17 mouse cellular contexts compared by ENCODE assay signal in the genomic region with DNA sequence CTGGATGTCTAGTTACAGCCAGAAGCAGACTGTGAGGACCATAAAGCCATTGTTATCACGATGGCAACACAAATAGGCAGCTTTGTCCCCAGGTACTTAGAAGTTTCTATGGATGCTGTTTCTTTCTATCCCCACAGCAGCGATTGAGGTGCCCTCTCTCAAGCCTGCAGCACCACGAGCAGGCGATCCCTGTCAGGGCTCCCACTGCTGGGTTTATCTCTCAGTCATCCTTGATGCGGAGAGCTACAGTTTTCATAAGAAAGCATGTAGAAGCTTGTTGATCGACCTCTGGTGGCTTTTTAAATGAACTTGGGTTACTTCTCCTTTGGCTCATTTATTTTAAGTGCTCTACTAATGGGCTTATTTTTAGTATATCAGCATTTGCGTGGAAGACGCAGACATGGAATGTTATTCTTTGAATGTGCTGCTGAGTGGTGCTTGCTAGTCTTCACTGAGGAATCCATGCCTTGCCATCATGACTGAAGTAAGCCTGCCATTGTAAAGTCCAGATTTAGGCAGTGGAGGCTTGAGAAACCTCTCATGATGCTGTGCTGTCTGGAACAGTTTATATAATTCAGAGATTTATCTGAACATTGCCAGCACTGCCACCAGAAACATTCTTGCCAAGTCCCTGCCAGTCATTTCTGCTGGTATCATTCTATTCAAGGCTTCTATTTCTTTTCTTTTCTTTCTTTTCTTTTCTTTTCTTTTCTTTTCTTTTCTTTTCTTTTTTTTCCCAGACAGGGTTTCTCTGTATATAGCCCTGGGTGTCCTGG.
DNase-seq lines count a peak whose midpoint lies in the region; ATAC-seq and TF ChIP-seq lines count a peak whose summit lies in the region.
"Had no signal": no experiment of that assay in that cellular context is flagged by ENCODE, and none has a peak within 500 bp of the region (broad histone marks: within the 10 kb centered on the region; RNA-seq: fewer than 3 reads in every experiment).

No protein-coding gene starts in this region.

- 0 out of 2 replicates have a peak, but pooled peaks have one; percentile 9 for TF ChIP-seq CTCF in liver, postnatal 0 days (IDR thresholded peaks at IDR 0.05; ENCODE audit: low read depth)
- TF ChIP-seq CTCF in cortical plate, adult 2 months (IDR thresholded peaks at IDR 0.05; ENCODE audit: extremely low read depth, insufficient read depth, low read length), result 0 out of 2 replicates have a peak, but pooled peaks have one; percentile 20
- TF ChIP-seq CTCF in gastrocnemius, adult 2 months (IDR thresholded peaks at IDR 0.05), result no peak

- 0 out of 2 replicates have a peak overlapping the region, but pooled peaks have one; percentile 12 for H3K9ac ChIP-seq in heart, embryonic 16.5 days (ENCODE audit: low read length)
- H3K9ac ChIP-seq in liver, postnatal 0 days (replicated peaks), result no peak overlapping the region
- H3K9ac ChIP-seq: liver, embryonic 13.5 days had no signal

- peak overlapping the region; percentile 71 for H3K27ac ChIP-seq in heart, embryonic 16.5 days (ENCODE audit: low read length)
- no peak overlapping the region for H3K27ac ChIP-seq in liver, postnatal 0 days (ENCODE audit: low read depth)
- H3K27ac ChIP-seq in cortical plate, adult 2 months (ENCODE audit: insufficient read depth, low read length), result no peak overlapping the region
- H3K27ac ChIP-seq in gastrocnemius, adult 2 months, result no peak overlapping the region
- H3K27ac ChIP-seq: hindbrain, embryonic 10.5 days; liver, embryonic 13.5 days had no signal

- TF ChIP-seq EP300 in liver, postnatal 0 days (IDR thresholded peaks at IDR 0.05; ENCODE audit: low read depth), result no peak

- H3K36me3 ChIP-seq in heart, embryonic 16.5 days (ENCODE audit: control insufficient read depth, insufficient read depth), result no peaks in the 10 kb centered on the region
- no peaks in the 10 kb centered on the region for H3K36me3 ChIP-seq in liver, postnatal 0 days (replicated peaks; ENCODE audit: insufficient read depth, low read length)
- H3K36me3 ChIP-seq: hindbrain, embryonic 10.5 days; liver, embryonic 13.5 days had no signal

- no peak for TF ChIP-seq POLR2A in cortical plate, adult 2 months (IDR thresholded peaks at IDR 0.05; ENCODE audit: extremely low read depth, insufficient read depth, low read length)

- peak overlapping the region; percentile 32 for H3K4me2 ChIP-seq in heart, embryonic 16.5 days (ENCODE audit: low read depth, low read length)
- H3K4me2 ChIP-seq in liver, postnatal 0 days (ENCODE audit: low read depth, low read length), result no peak overlapping the region
- H3K4me2 ChIP-seq: liver, embryonic 13.5 days; midbrain, embryonic 11.5 days had no signal

- H3K4me3 ChIP-seq in heart, embryonic 16.5 days (ENCODE audit: low read length), result no peak overlapping the region
- H3K4me3 ChIP-seq in liver, postnatal 0 days (ENCODE audit: low read depth, low read length), result no peak overlapping the region
- H3K4me3 ChIP-seq in cortical plate, adult 2 months (ENCODE audit: insufficient read depth, low read length), result no peak overlapping the region
- H3K4me3 ChIP-seq in gastrocnemius, adult 2 months, result no peak overlapping the region
- H3K4me3 ChIP-seq: hindbrain, embryonic 10.5 days; liver, embryonic 13.5 days had no signal

- intact Hi-C loops in gastrocnemius, adult 2 months (cut with DNase I), result no loop called here

- ATAC-seq in frontal cortex, adult (ENCODE audit: low TSS enrichment), result peak; percentile 72; the same call in 1 of the 2 replicates
- peak; percentile 61; the same call in 1 of the 2 replicates for ATAC-seq in heart, embryonic 16.5 days (replicated peaks; ENCODE audit: extremely low read depth, insufficient read depth, low FRiP score)
- no peak for ATAC-seq in liver, postnatal 0 days
- ATAC-seq: CD4-positive, CD25-positive, alpha-beta regulatory T cell, adult 4 months had no signal

- H3K9me3 ChIP-seq in heart, embryonic 16.5 days (replicated peaks; ENCODE audit: control insufficient read depth, low read length), result no peaks in the 10 kb centered on the region
- no peaks in the 10 kb centered on the region for H3K9me3 ChIP-seq in liver, postnatal 0 days (ENCODE audit: low read length)
- H3K9me3 ChIP-seq: hindbrain, embryonic 10.5 days; liver, embryonic 13.5 days had no signal

- DNase-seq in frontal cortex, postnatal 10 days (ENCODE audit: low spot score in 2 of 2), result no peak
- DNase-seq in heart, adult 8-10 months (ENCODE audit: low spot score), result no peak
- no peak for DNase-seq in liver, postnatal 0 days
- no peak for DNase-seq in liver
- no peak for DNase-seq in gastrocnemius, adult 2 months
- DNase-seq: adrenal gland, postnatal 25 days; cerebellum, adult 9-10 months; gastrocnemius, postnatal 10 days; kidney, adult 18-20 months; liver, embryonic 13.5 days; right cerebral cortex, postnatal 14 days had no signal

- H3K27me3 ChIP-seq in heart, embryonic 16.5 days (ENCODE audit: control insufficient read depth, insufficient read depth, low read length), result no peaks in the 10 kb centered on the region
- H3K27me3 ChIP-seq in liver, postnatal 0 days (ENCODE audit: insufficient read depth, low read length), result no peaks in the 10 kb centered on the region
- H3K27me3 ChIP-seq: liver, embryonic 13.5 days had no signal

- WGBS in heart, embryonic 16.5 days, result 38% methylated on average over 8 of the region's 8 CpGs
- 73% methylated on average over 8 of the region's 8 CpGs for WGBS in liver, postnatal 0 days (ENCODE audit: insufficient replicate concordance)

- H3K4me1 ChIP-seq in heart, embryonic 16.5 days (ENCODE audit: control insufficient read depth, insufficient read depth, low read length), result peaks cover 32% of the 10 kb centered on the region
- no peaks in the 10 kb centered on the region for H3K4me1 ChIP-seq in liver, postnatal 0 days (ENCODE audit: insufficient read depth)
- no peaks in the 10 kb centered on the region for H3K4me1 ChIP-seq in cortical plate, adult 2 months (ENCODE audit: control insufficient read depth, insufficient read depth, low read length)
- H3K4me1 ChIP-seq: liver, embryonic 13.5 days had no signal
